Mouse (Mus musculus) thymus, adult 2 months (tissue): Measurements from ENCODE around the gene Adm. TPM values are rescaled to one million over a fixed set of nuclear protein-coding genes. Genes with fewer than 3 reads are reported as not detected.

Experiments used
- DNase-seq: peaks from one replicate; pipeline ENCODE4 v3.0.0; 2021
- H3K27ac ChIP-seq: fragments of 200-500 bp; 2 replicates; pipeline ENCODE4 v1.5.1; 2012; ENCODE audit warnings: low read length, control low read depth; ENCODE audit not compliant: control insufficient read depth, insufficient read depth
- H3K27me3 ChIP-seq: fragments of 200-500 bp; 2 replicates; pipeline ENCODE4 v1.6.1; 2012; ENCODE audit warnings: mild to moderate bottlenecking, low read length, moderate library complexity, mixed read lengths; ENCODE audit not compliant: control insufficient read depth, insufficient read depth
- H3K36me3 ChIP-seq: fragments of 200-500 bp; 2 replicates; pipeline ENCODE4 v1.6.1; 2012; ENCODE audit warnings: mild to moderate bottlenecking, low read length, moderate library complexity; ENCODE audit not compliant: control insufficient read depth, insufficient read depth
- H3K4me1 ChIP-seq: fragments of 200-500 bp; replicated peaks from 2 replicates; pipeline ENCODE4 v1.6.1; 2012; ENCODE audit warnings: low read length; ENCODE audit not compliant: control insufficient read depth, insufficient read depth
- H3K4me3 ChIP-seq: fragments of 200-500 bp; 2 replicates; pipeline ENCODE4 v1.5.1; 2012; ENCODE audit warnings: mild to moderate bottlenecking, low read length, control low read depth, moderate library complexity; ENCODE audit not compliant: control insufficient read depth, insufficient read depth
- CTCF ChIP-seq: fragments of 200-500 bp; IDR thresholded peaks from 2 replicates; pipeline ENCODE4 v1.5.1; 2012; ENCODE audit warnings: mild to moderate bottlenecking, control low read depth, low read length, moderate library complexity, borderline replicate concordance; ENCODE audit not compliant: control insufficient read depth, poor library complexity, insufficient read depth; ENCODE audit errors: extremely low read depth
- POLR2A ChIP-seq: fragments of 200-500 bp; IDR thresholded peaks from 2 replicates; pipeline ENCODE4 v1.6.1; 2012; ENCODE audit warnings: mild to moderate bottlenecking, low read length, control low read depth, moderate library complexity; ENCODE audit not compliant: control insufficient read depth, poor library complexity, insufficient read depth; ENCODE audit errors: extremely low read depth
- WGBS: fragments of 180-500 bp; shearing (Covaris S2); methylation state at CpG from one replicate; pipeline ENCODE4 v1.1.7; 2018; 5-methylcytosine and 5-hydroxymethylcytosine counted together
- polyA plus RNA-seq: library from polyadenylated mRNA; depleted of rRNA; stranded (reverse); fragments of >200 nt; gene quantifications from 2 replicates; pipeline ENCODE4 v1.2.3, GENCODE M21; 2012; rRNA removed

Gene Adm
- polyA plus RNA-seq, 1 experiment = 14.1 TPM

GRCm38 (mm10) chr7:110655966-110656365 lies 28.5 kb downstream of the Adm start:
- H3K27me3 ChIP-seq = no peaks in the 10 kb centered on the region
- TF ChIP-seq POLR2A (no peak), CTCF (no peak)
- no peak overlapping the region for H3K27ac ChIP-seq
- no peak overlapping the region for H3K4me3 ChIP-seq
- 37% methylated on average over 6 of the region's 6 CpGs for WGBS
- no peaks in the 10 kb centered on the region for H3K36me3 ChIP-seq
- no peak for DNase-seq
- no peaks in the 10 kb centered on the region for H3K4me1 ChIP-seq

- 59% methylated on average over 3 of the region's 3 CpGs for WGBS
- H3K27ac ChIP-seq = no peak overlapping the region
Measured at GRCm38 (mm10) chr7:110658378-110658928, 31.0 kb downstream of the Adm start.

GRCm38 (mm10) chr7:110666537-110666936 lies 39.1 kb downstream of the Adm start:
- WGBS = 90% methylated on average over 5 of the region's 5 CpGs
- Histone ChIP-seq H3K27ac (no peak overlapping the region), H3K36me3 (no peaks in the 10 kb centered on the region), H3K4me3 (no peak overlapping the region), H3K4me1 (no peaks in the 10 kb centered on the region), H3K27me3 (no peaks in the 10 kb centered on the region)
- TF ChIP-seq POLR2A = no peak
- no peak for TF ChIP-seq CTCF
- no peak for DNase-seq

More at GRCm38 (mm10) chr7:110658378-110658928, 31.0 kb downstream of the Adm start:
- H3K4me1 ChIP-seq = no peaks in the 10 kb centered on the region
- H3K36me3 ChIP-seq = no peaks in the 10 kb centered on the region
- H3K27me3 ChIP-seq = no peaks in the 10 kb centered on the region
- no peak overlapping the region for H3K4me3 ChIP-seq
- DNase-seq = no peak
- TF ChIP-seq CTCF (no peak), POLR2A (no peak)

- Histone ChIP-seq H3K4me3 (no peak overlapping the region), H3K4me1 (no peaks in the 10 kb centered on the region), H3K27me3 (no peaks in the 10 kb centered on the region), H3K27ac (no peak overlapping the region), H3K36me3 (no peaks in the 10 kb centered on the region)
- DNase-seq = no peak
- TF ChIP-seq CTCF (no peak), POLR2A (no peak)
- WGBS = 86% methylated on average over 6 of the region's 6 CpGs
Measured at GRCm38 (mm10) chr7:110668247-110668646, 40.8 kb downstream of the Adm start.

- no peak overlapping the region for H3K4me3 ChIP-seq
- no peaks in the 10 kb centered on the region for H3K4me1 ChIP-seq
- H3K27ac ChIP-seq = no peak overlapping the region
- no peaks in the 10 kb centered on the region for H3K36me3 ChIP-seq
- H3K27me3 ChIP-seq = no peaks in the 10 kb centered on the region
- no peak for DNase-seq
- 62% methylated on average over 5 of the region's 5 CpGs for WGBS
- no peak for TF ChIP-seq POLR2A
- no peak for TF ChIP-seq CTCF
Measured at GRCm38 (mm10) chr7:110668756-110669155, 41.3 kb downstream of the Adm start.

GRCm38 (mm10) chr7:110671121-110671680 lies 43.7 kb downstream of the Adm start:
- H3K36me3 ChIP-seq = no peaks in the 10 kb centered on the region
- DNase-seq = no peak
- TF ChIP-seq CTCF = no peak
- no peaks in the 10 kb centered on the region for H3K27me3 ChIP-seq
- no peak overlapping the region for H3K27ac ChIP-seq
- 81% methylated on average over 6 of the region's 6 CpGs for WGBS
- no peak overlapping the region for H3K4me3 ChIP-seq
- no peaks in the 10 kb centered on the region for H3K4me1 ChIP-seq

Other genes starting within 250 kb of the Adm start
- 6.3 and 8.8 TPM in 2 replicates for gene Sbf2, start 12.7 kb upstream of the Adm start, polyA plus RNA-seq
- gene Ampd3, start 140.5 kb downstream of the Adm start, polyA plus RNA-seq = 6.8 and 9.8 TPM in 2 replicates
- gene Rnf141, start 216.8 kb downstream of the Adm start, polyA plus RNA-seq = 14.8 and 16.6 TPM in 2 replicates
- 3.1 and 3.4 TPM in 2 replicates for gene Lyve1, start 235.6 kb downstream of the Adm start, polyA plus RNA-seq